Mouse (Mus musculus) kidney, adult 2 months (tissue): ENCODE results near the gene Ehd1.

Experiments
- CTCF ChIP-seq: fragments of 200-500 bp; conservative IDR thresholded peaks from 2 replicates; pipeline ENCODE4 v1.5.1; 2011; ENCODE audit warnings: low read depth, mild to moderate bottlenecking, control low read depth, low read length, moderate library complexity, mixed read lengths; ENCODE audit not compliant: insufficient read depth, insufficient read length
- POLR2A ChIP-seq: fragments of 200-500 bp; IDR thresholded peaks from one replicate; pipeline ENCODE4 v1.6.1; 2011; ENCODE audit warnings: low read depth, low read length, control low read depth

GRCm38 (mm10) chr19:6230411-6230810, 46.1 kb upstream of the Ehd1 start:
- TF ChIP-seq CTCF (no peak), POLR2A (no peak)
